Mouse (Mus musculus): Measurements from ENCODE around the gene Nsg1. TPM values are rescaled to one million over a fixed set of nuclear protein-coding genes. Genes with fewer than 3 reads are reported as not detected.

Nsg1 gene
- polyA plus RNA-seq, 1 experiment: 5.8 TPM

- no peak for DNase-seq
- Histone ChIP-seq H3K4me1 (replicated peaks; ENCODE audit: control insufficient read depth, insufficient read depth, low read length) (no peaks in the 10 kb centered on the region), H3K27me3 (ENCODE audit: control insufficient read depth, insufficient read depth, low read length) (no peaks in the 10 kb centered on the region), H3K36me3 (ENCODE audit: control insufficient read depth, insufficient read depth, low read length) (no peaks in the 10 kb centered on the region), H3K4me3 (ENCODE audit: control insufficient read depth, insufficient read depth, low read length) (no peak overlapping the region), H3K27ac (ENCODE audit: control insufficient read depth, insufficient read depth, low read length) (no peak overlapping the region)
- 95% methylated on average over 10 of the region's 10 CpGs for WGBS
- no peak for TF ChIP-seq POLR2A (IDR thresholded peaks at IDR 0.05; ENCODE audit: control insufficient read depth, extremely low read depth, insufficient read depth, low read length, poor library complexity)
- no peak for TF ChIP-seq CTCF (IDR thresholded peaks at IDR 0.05; ENCODE audit: borderline replicate concordance, control insufficient read depth, extremely low read depth, insufficient read depth, low read length, poor library complexity)
Measured at GRCm38 (mm10) chr5:38152201-38153108, 7.3 kb downstream of the Nsg1 start.

GRCm38 (mm10) chr5:38151264-38151663 lies 8.4 kb downstream of the Nsg1 start:
- no peak overlapping the region for H3K27ac ChIP-seq (ENCODE audit: control insufficient read depth, insufficient read depth, low read length)
- no peak overlapping the region for H3K4me3 ChIP-seq (ENCODE audit: control insufficient read depth, insufficient read depth, low read length)
- no peaks in the 10 kb centered on the region for H3K36me3 ChIP-seq (ENCODE audit: control insufficient read depth, insufficient read depth, low read length)
- DNase-seq: no peak
- H3K27me3 ChIP-seq (ENCODE audit: control insufficient read depth, insufficient read depth, low read length): no peaks in the 10 kb centered on the region
- 82% methylated on average over 3 of the region's 3 CpGs for WGBS
- H3K4me1 ChIP-seq (replicated peaks; ENCODE audit: control insufficient read depth, insufficient read depth, low read length): no peaks in the 10 kb centered on the region
- TF ChIP-seq CTCF (IDR thresholded peaks at IDR 0.05; ENCODE audit: borderline replicate concordance, control insufficient read depth, extremely low read depth, insufficient read depth, low read length, poor library complexity): no peak
- no peak for TF ChIP-seq POLR2A (IDR thresholded peaks at IDR 0.05; ENCODE audit: control insufficient read depth, extremely low read depth, insufficient read depth, low read length, poor library complexity)

DNA sequence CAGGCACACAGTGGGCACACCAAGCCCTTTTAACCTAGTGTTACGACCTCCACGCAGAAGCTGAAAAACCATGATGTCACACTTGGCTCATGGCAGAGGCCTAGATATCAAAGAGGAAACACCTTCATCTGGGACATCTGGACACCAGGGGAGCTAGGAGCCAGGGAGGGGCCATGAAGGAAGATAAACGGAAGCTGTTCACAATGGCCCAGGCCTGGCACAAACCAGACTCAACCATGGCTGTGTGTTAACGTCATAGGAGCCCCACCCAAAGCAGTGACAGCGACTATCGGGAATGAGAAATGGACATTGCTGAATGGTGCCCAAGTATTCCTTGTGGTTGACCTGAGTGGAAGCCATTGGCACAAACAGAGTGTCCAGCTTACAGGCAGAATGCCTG lies 13.2 kb downstream of the Nsg1 start:
- Histone ChIP-seq H3K27ac (ENCODE audit: control insufficient read depth, insufficient read depth, low read length) (no peak overlapping the region), H3K27me3 (ENCODE audit: control insufficient read depth, insufficient read depth, low read length) (no peaks in the 10 kb centered on the region), H3K4me1 (replicated peaks; ENCODE audit: control insufficient read depth, insufficient read depth, low read length) (no peaks in the 10 kb centered on the region), H3K4me3 (ENCODE audit: control insufficient read depth, insufficient read depth, low read length) (no peak overlapping the region), H3K36me3 (ENCODE audit: control insufficient read depth, insufficient read depth, low read length) (no peaks in the 10 kb centered on the region)
- no peak for DNase-seq
- whole genome bisulfite sequencing: 91% methylated on average over 6 of the region's 6 CpGs
- TF ChIP-seq CTCF (IDR thresholded peaks at IDR 0.05; ENCODE audit: borderline replicate concordance, control insufficient read depth, extremely low read depth, insufficient read depth, low read length, poor library complexity): no peak
- no peak for TF ChIP-seq POLR2A (IDR thresholded peaks at IDR 0.05; ENCODE audit: control insufficient read depth, extremely low read depth, insufficient read depth, low read length, poor library complexity)

DNA sequence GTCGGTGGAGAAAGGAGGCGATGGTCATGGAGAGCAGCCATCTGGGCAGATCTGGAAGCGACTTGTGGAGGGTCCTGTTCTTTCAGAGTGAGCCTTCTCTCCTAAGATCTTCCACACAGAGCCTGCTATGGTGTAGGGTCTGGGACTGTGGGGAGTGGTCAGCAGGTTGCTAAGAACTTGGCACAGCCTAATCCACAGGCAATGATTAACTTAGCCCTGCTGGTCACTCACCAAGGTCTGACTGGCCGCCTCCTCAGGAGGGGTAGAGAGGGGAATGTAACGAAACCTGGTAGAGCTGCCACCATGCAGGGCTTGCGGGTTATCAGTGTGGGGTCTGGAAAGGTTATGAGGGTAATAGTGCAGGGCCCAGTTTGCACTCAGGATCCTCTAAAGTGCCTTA lies 18.8 kb downstream of the Nsg1 start:
- DNase-seq: no peak
- Histone ChIP-seq H3K36me3 (ENCODE audit: control insufficient read depth, insufficient read depth, low read length) (no peaks in the 10 kb centered on the region), H3K27me3 (ENCODE audit: control insufficient read depth, insufficient read depth, low read length) (no peaks in the 10 kb centered on the region), H3K4me3 (ENCODE audit: control insufficient read depth, insufficient read depth, low read length) (no peak overlapping the region), H3K4me1 (replicated peaks; ENCODE audit: control insufficient read depth, insufficient read depth, low read length) (no peaks in the 10 kb centered on the region), H3K27ac (ENCODE audit: control insufficient read depth, insufficient read depth, low read length) (no peak overlapping the region)
- 98% methylated on average over 6 of the region's 6 CpGs for WGBS
- TF ChIP-seq CTCF (IDR thresholded peaks at IDR 0.05; ENCODE audit: borderline replicate concordance, control insufficient read depth, extremely low read depth, insufficient read depth, low read length, poor library complexity) (no peak), POLR2A (IDR thresholded peaks at IDR 0.05; ENCODE audit: control insufficient read depth, extremely low read depth, insufficient read depth, low read length, poor library complexity) (no peak)

DNA sequence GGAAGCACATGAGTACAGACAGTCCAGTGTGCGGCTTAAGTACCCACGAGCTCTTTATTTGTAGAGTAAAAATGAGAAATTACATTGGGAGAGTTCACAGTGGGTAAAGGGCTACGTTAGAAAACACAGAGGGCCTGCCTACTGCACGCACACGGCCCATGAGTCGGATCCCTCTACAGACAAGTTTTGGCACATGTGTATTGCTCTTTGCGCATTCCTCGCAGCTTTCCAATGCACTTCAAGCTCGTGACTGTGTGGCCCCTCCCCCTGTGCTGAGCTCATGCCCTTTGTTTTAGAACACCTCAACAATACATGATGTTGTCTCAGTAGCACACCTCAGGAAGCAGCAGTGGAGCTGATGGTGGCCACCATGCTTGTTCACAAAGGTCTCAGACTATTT lies 22.5 kb downstream of the Nsg1 start:
- no peak for TF ChIP-seq CTCF (IDR thresholded peaks at IDR 0.05; ENCODE audit: borderline replicate concordance, control insufficient read depth, extremely low read depth, insufficient read depth, low read length, poor library complexity)
- no peak for TF ChIP-seq POLR2A (IDR thresholded peaks at IDR 0.05; ENCODE audit: control insufficient read depth, extremely low read depth, insufficient read depth, low read length, poor library complexity)

GRCm38 (mm10) chr5:38136247-38136646 lies 23.5 kb downstream of the Nsg1 start:
- 96% methylated on average over 9 of the region's 9 CpGs for WGBS
- no peak for DNase-seq
- TF ChIP-seq CTCF (IDR thresholded peaks at IDR 0.05; ENCODE audit: borderline replicate concordance, control insufficient read depth, extremely low read depth, insufficient read depth, low read length, poor library complexity) (no peak), POLR2A (IDR thresholded peaks at IDR 0.05; ENCODE audit: control insufficient read depth, extremely low read depth, insufficient read depth, low read length, poor library complexity) (no peak)
- no peak overlapping the region for H3K4me3 ChIP-seq (ENCODE audit: control insufficient read depth, insufficient read depth, low read length)
- no peaks in the 10 kb centered on the region for H3K27me3 ChIP-seq (ENCODE audit: control insufficient read depth, insufficient read depth, low read length)
- no peaks in the 10 kb centered on the region for H3K4me1 ChIP-seq (replicated peaks; ENCODE audit: control insufficient read depth, insufficient read depth, low read length)
- H3K27ac ChIP-seq (ENCODE audit: control insufficient read depth, insufficient read depth, low read length): no peak overlapping the region
- no peaks in the 10 kb centered on the region for H3K36me3 ChIP-seq (ENCODE audit: control insufficient read depth, insufficient read depth, low read length)

More for the DNA sequence above, 22.5 kb downstream of the Nsg1 start:
- H3K4me3 ChIP-seq (ENCODE audit: control insufficient read depth, insufficient read depth, low read length): no peak overlapping the region
- H3K27me3 ChIP-seq (ENCODE audit: control insufficient read depth, insufficient read depth, low read length): no peaks in the 10 kb centered on the region
- H3K36me3 ChIP-seq (ENCODE audit: control insufficient read depth, insufficient read depth, low read length): no peaks in the 10 kb centered on the region
- H3K4me1 ChIP-seq (replicated peaks; ENCODE audit: control insufficient read depth, insufficient read depth, low read length): no peaks in the 10 kb centered on the region
- H3K27ac ChIP-seq (ENCODE audit: control insufficient read depth, insufficient read depth, low read length): no peak overlapping the region
- no peak for DNase-seq
- 97% methylated on average over 9 of the region's 9 CpGs for WGBS

Measured in thymus, adult 2 months (tissue).